Mouse (Mus musculus) spleen, adult 2 months (tissue): ENCODE measurements around the gene Inpp5a. TPM values are rescaled to one million over a fixed set of nuclear protein-coding genes. Genes with fewer than 3 reads are reported as not detected.

Experiments used
- DNase-seq, 2 experiments: peaks; one replicate each; pipeline versions ENCODE4 v3.0.0 to v3.0.0-alpha.2; 2012 to 2021; ENCODE audit warnings: low spot score in 2 of 2, low read depth in 1 of 2
- H3K27ac ChIP-seq: fragments of 200-500 bp; 2 replicates; pipeline ENCODE4 v1.5.1; 2012; ENCODE audit warnings: low read length, inconsistent platforms; ENCODE audit not compliant: insufficient read depth
- H3K27me3 ChIP-seq: fragments of 200-500 bp; 2 replicates; pipeline ENCODE4 v1.6.1; 2012; ENCODE audit warnings: mild to moderate bottlenecking, moderate library complexity, low read length, inconsistent platforms; ENCODE audit not compliant: control insufficient read depth, insufficient read depth
- H3K36me3 ChIP-seq: fragments of 200-500 bp; 2 replicates; pipeline ENCODE4 v1.6.1; 2012; ENCODE audit warnings: mild to moderate bottlenecking, low read length, inconsistent platforms; ENCODE audit not compliant: control insufficient read depth, insufficient read depth
- H3K4me1 ChIP-seq: fragments of 200-500 bp; 2 replicates; pipeline ENCODE4 v1.6.1; 2011; ENCODE audit warnings: inconsistent platforms; ENCODE audit not compliant: control insufficient read depth, insufficient read depth, insufficient read length
- H3K4me3 ChIP-seq: fragments of 200-500 bp; 2 replicates; pipeline ENCODE4 v1.5.1; 2011; ENCODE audit warnings: mild to moderate bottlenecking, inconsistent platforms; ENCODE audit not compliant: insufficient read depth, insufficient read length; ENCODE audit errors: extremely low read depth
- CTCF ChIP-seq: fragments of 200-500 bp; IDR thresholded peaks from 2 replicates; pipeline ENCODE4 v1.5.1; 2011; ENCODE audit warnings: mild to moderate bottlenecking, inconsistent platforms; ENCODE audit not compliant: insufficient read depth, insufficient read length, insufficient replicate concordance; ENCODE audit errors: extremely low read depth
- POLR2A ChIP-seq: fragments of 200-500 bp; IDR thresholded peaks from 2 replicates; pipeline ENCODE4 v1.6.1; 2011; ENCODE audit warnings: low read depth, low read length, inconsistent platforms
- WGBS: fragments of 180-500 bp; shearing (Covaris S2); methylation state at CpG from one replicate; pipeline ENCODE4 v1.1.7; 2018; 5-methylcytosine and 5-hydroxymethylcytosine counted together
- polyA plus RNA-seq: library from polyadenylated mRNA; depleted of rRNA; stranded (reverse); fragments of >200 nt; gene quantifications from 2 replicates; pipeline ENCODE4 v1.2.3, GENCODE M21; 2012

Gene Inpp5a
- polyA plus RNA-seq, 1 experiment: 10.3 TPM

DNA sequence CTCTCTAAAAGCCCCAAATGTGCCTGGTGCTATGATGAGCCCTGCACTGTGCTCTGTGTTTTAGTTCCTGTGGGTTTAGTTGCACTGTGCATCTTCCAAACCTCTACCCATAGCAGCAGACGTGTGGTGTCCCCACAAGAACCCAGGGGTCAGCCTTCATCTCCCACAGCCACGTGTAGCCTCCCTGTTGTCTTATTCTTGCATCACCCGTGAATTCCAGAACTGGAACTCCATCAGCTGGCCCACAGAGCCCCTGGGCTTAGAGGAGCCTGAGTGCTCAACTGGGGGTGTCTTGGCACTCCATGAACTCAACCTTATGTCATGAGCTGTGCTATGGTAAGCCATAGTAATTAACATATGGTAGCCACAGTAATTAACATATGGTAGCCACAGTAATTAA, 129.4 kb downstream of the Inpp5a start:
- Histone ChIP-seq H3K27ac (no peak overlapping the region), H3K4me3 (no peak overlapping the region), H3K27me3 (no peaks in the 10 kb centered on the region), H3K36me3 (peaks cover 3% of the 10 kb centered on the region; the same call in 1 of the 2 replicates), H3K4me1 (no peaks in the 10 kb centered on the region)
- WGBS: 88% methylated on average over 3 of the region's 3 CpGs
- TF ChIP-seq CTCF (no peak), POLR2A (no peak)
- no peak for DNase-seq

DNA sequence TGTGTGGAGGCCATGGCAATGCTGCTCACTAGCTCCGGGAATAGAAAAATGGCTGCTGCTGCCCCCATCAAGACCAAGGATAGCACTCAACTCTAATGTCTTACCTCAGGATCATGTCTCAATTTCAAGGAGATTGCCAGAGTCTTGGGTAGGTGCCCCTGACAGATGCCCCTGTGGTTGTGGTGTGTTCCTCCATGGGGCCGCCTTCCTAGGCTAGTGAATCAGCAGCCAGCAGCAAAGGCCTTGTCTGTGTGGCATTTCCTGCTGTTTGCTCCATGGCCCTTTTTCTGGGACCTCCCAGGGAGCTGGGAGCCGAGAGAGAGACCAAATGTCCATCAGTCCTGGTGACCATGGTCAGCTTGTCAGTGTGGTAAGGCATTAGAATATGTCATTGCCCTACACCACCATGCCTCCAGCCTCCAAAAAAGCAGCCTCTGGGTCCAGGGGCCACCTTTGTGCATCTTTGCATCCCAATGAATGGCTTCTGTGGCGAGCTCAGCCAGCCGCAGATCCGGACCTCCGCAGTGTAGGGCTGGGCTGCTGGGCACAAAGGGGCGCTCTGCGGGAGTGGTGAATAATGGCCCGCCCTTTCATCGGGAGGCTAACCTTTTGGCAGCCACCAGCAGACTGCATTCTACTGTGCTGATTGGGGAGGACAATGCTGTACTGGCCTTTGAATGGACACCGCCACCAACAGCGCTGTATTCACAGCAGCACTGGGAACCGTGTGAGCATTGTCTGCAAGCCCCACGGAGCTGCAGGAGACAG, 139.6 kb downstream of the Inpp5a start:
- H3K36me3 ChIP-seq: peaks cover 4% of the 10 kb centered on the region
- WGBS: 89% methylated on average over 15 of the region's 15 CpGs
- no peak overlapping the region for H3K27ac ChIP-seq
- H3K4me3 ChIP-seq: no peak overlapping the region
- no peak for TF ChIP-seq CTCF
- TF ChIP-seq POLR2A: no peak
- no peak for DNase-seq
- H3K4me1 ChIP-seq: no peaks in the 10 kb centered on the region
- H3K27me3 ChIP-seq: no peaks in the 10 kb centered on the region

DNA sequence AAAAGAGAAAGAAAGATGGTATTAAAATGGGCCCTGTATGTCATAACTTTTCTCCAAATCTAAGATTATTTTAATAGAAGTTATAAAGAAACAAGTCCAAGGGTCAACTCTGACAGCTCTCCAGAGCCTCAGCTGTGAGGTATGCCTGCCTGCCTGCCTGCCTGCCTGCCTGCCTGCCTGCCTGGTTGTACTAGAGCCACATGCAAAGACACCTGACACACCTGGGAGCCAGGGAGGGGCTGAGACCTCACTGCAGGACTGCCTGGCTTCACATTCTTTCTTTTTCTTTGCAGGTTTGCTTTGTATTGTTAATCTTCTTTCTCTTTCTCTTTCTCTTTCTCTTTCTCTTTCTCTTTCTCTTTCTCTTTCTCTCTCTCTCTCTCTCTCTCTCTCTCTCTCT, 140.3 kb downstream of the Inpp5a start:
- Histone ChIP-seq H3K4me3 (no peak overlapping the region), H3K27ac (no peak overlapping the region), H3K27me3 (no peaks in the 10 kb centered on the region), H3K36me3 (peaks cover 4% of the 10 kb centered on the region), H3K4me1 (no peaks in the 10 kb centered on the region)
- no peak for DNase-seq
- TF ChIP-seq POLR2A (no peak), CTCF (no peak)

GRCm38 (mm10) chr7:139530591-139531427, 141.9 kb downstream of the Inpp5a start:
- Histone ChIP-seq H3K4me3 (no peak overlapping the region), H3K27ac (no peak overlapping the region), H3K4me1 (no peaks in the 10 kb centered on the region), H3K27me3 (no peaks in the 10 kb centered on the region), H3K36me3 (peaks cover 2% of the 10 kb centered on the region)
- no peak for DNase-seq
- WGBS: 93% methylated on average over 16 of the region's 16 CpGs
- TF ChIP-seq POLR2A (no peak), CTCF (no peak)

DNA sequence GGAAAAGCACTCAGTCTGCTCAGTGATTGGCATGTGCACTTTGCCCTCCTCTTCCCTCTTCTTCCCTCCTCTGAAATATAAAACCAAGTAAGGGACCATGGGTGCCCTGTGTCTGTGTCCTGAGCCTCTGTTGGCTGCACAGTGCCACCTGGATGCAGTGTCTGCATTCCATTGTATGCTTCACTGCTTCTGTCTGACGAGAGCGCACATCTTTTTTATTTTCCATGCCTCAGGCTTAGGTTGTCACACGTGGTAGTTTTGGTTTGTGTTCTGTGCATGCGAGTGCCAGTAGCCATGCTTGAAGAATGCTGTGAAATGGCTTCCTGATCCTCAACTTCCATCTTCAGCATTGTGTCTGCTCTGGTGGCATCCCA, 142.5 kb downstream of the Inpp5a start:
- no peak for TF ChIP-seq CTCF
- no peak for TF ChIP-seq POLR2A
- Histone ChIP-seq H3K36me3 (peaks cover 2% of the 10 kb centered on the region; the same call in 1 of the 2 replicates), H3K4me1 (no peaks in the 10 kb centered on the region), H3K27me3 (no peaks in the 10 kb centered on the region), H3K4me3 (no peak overlapping the region), H3K27ac (no peak overlapping the region)
- WGBS: 87% methylated on average over 4 of the region's 4 CpGs
- no peak for DNase-seq

- WGBS: 92% methylated on average over 5 of the region's 5 CpGs
- Histone ChIP-seq H3K36me3 (peaks cover 8% of the 10 kb centered on the region; the same call in 1 of the 2 replicates), H3K27ac (no peak overlapping the region), H3K27me3 (no peaks in the 10 kb centered on the region), H3K4me3 (no peak overlapping the region), H3K4me1 (no peaks in the 10 kb centered on the region)
- no peak for DNase-seq
- TF ChIP-seq CTCF (no peak), POLR2A (no peak)
Observed at GRCm38 (mm10) chr7:139536331-139536730, 147.4 kb downstream of the Inpp5a start.
